Mouse (Mus musculus): Measurements from ENCODE around the gene Extl1. TPM values are rescaled to one million over a fixed set of nuclear protein-coding genes. Genes with fewer than 3 reads are reported as not detected.

Gene Extl1
- polyA plus RNA-seq, 1 experiment from 2014 or later, result 0.98 TPM

DNA sequence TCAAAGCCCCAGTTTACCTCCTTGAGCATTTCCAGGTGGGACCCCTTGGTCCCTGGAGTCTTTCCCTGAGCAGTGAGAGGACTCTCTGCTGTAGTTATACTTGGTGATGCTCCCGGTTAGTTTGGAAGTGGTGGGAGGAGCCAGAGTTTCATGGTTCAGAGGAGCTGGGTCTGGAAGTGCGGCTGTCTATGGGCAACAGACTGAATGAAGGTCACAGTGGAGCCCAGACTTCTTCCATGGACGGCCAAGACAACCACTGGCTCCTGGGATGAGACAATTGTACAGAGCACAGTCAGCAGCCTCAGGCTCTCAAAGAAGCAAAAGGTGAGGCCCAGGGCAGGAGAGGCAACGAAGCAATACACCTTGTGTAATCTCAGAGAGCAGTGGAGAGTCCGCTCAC lies 53.4 kb downstream of the Extl1 start:
- ATAC-seq (no peak), DNase-seq (ENCODE audit: low read depth, low spot score) (no peak)
- no peaks in the 10 kb centered on the region for H3K27me3 ChIP-seq
- ChIA-PET CTCF (interaction anchor here (0.9 kb wide), 1 partner anchor 31 kb away, joined by 3 read pairs; no protein-coding TSS in a partner anchor), POLR2A (no interaction called here)
- no peak for TF ChIP-seq CTCF (IDR thresholded peaks at IDR 0.05)
- in situ Hi-C loops (cut with MboI; ENCODE audit: low pct_unique_long_range_greater_than_20kb), result no loop called here

DNA sequence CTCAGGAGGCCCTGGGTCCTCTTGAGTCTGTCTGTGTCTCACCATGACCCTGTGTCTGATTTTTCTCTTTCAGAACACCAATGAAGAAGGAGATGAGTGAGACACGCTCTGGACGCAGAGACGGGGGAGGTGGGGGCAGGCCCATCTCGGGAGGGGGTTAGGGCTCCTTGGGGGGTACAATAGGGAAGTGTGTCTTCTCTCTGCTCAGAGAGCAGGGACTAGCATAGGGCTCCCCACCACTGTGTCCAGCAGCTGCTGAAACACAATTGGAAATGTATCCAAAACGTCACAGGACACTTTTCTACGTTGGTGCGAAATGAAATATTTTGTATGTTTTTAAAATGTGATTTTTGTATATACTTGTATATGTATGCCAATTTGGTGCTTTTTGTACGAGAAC lies 54.8 kb downstream of the Extl1 start:
- H3K27me3 ChIP-seq, result no peaks in the 10 kb centered on the region
- in situ Hi-C loops (cut with MboI; ENCODE audit: low pct_unique_long_range_greater_than_20kb), result no loop called here
- POLR2A ChIA-PET, result no interaction called here
- ATAC-seq, result no peak
- TF ChIP-seq CTCF (IDR thresholded peaks at IDR 0.05), result no peak
- DNase-seq (ENCODE audit: low read depth, low spot score), result no peak
- CTCF ChIA-PET, result no interaction called here

DNA sequence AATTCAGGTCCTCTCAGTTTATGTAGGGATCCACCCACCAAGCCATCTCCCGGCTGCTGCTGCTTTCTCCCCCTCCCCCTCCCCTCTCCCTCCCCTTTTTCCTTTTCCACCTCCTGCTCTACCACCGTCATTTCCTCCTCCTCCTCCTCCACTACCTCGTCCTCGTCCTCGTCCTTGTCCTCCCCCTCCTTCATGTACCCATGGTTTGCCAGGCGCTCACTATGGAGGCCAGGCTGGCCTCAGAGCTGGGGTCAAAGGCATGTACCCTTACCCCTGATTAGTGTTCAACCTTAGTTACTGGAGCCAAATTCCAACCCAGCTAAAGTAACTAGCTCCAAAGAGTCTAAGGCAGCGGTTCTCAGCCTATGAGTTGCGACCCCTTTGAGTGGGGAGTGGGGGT lies 55.5 kb downstream of the Extl1 start:
- in situ Hi-C loops (cut with MboI; ENCODE audit: low pct_unique_long_range_greater_than_20kb), result no loop called here
- H3K27me3 ChIP-seq, result no peaks in the 10 kb centered on the region
- DNase-seq (ENCODE audit: low read depth, low spot score) (no peak), ATAC-seq (no peak)
- CTCF ChIA-PET, result no interaction called here
- no peak for TF ChIP-seq CTCF (IDR thresholded peaks at IDR 0.05)
- POLR2A ChIA-PET, result no interaction called here

DNA sequence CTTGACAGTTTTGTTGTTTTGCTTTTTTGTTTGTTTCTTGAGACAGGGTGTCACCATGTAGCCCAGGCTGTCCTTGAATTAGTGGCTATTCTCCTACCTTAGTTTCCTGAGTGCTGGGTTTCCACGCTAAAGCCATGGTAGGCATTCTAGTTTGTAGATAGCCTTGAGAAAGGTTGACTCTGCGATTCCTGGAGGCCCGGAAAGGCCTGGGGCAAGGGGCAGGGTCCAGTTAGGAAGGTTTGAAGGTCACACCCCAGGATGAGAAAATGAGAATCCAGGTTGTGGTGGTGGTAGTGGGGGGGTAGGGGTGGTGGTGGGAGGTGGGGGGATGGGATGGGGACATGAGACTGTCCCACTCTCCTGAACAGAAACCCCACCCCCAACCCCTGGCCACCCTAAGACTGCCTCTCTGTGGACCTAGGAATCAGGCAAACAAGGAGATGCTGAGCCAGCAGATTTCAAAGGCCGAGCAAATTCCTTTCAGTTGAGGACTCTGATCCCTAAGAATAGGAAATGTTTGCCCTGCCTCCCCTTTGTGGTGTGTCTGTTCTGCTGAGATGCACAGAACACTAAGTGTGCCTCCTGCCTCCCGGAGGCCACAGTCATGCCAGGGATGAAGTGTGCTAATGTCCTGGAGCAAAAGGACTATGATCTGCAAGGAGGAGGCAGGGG lies 56.7 kb downstream of the Extl1 start:
- ChIA-PET POLR2A (interaction anchor here (0.6 kb wide), 1 partner anchor 10 kb away, joined by 3 read pairs; no protein-coding TSS in a partner anchor), CTCF (no interaction called here)
- DNase-seq (ENCODE audit: low read depth, low spot score), result no peak
- TF ChIP-seq CTCF (IDR thresholded peaks at IDR 0.05), result no peak
- no peaks in the 10 kb centered on the region for H3K27me3 ChIP-seq
- in situ Hi-C loops (cut with MboI; ENCODE audit: low pct_unique_long_range_greater_than_20kb), result no loop called here
- no peak for ATAC-seq

DNA sequence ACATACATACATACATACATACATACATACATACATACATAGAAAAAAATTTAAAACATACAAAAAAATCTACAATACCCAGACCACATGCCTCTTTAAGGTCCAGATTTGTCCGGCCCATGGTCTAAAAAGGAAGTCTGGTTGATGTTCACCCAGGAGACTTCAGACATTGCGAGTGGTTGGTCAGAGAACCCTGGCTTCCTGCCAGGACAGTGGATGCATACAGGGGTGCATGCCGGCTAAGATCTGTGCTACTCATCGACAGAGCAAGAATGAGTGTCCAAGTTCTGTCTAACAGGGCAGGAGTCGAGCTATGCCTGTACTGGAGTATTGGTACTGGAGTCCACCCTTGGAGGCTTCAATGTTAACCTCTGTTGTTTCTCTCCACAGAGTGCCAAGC lies 59.0 kb downstream of the Extl1 start:
- H3K27me3 ChIP-seq, result no peaks in the 10 kb centered on the region
- ChIA-PET CTCF (no interaction called here), POLR2A (no interaction called here)
- ATAC-seq (no peak), DNase-seq (ENCODE audit: low read depth, low spot score) (no peak)
- TF ChIP-seq CTCF (IDR thresholded peaks at IDR 0.05), result no peak
- in situ Hi-C loops (cut with MboI; ENCODE audit: low pct_unique_long_range_greater_than_20kb), result no loop called here

DNA sequence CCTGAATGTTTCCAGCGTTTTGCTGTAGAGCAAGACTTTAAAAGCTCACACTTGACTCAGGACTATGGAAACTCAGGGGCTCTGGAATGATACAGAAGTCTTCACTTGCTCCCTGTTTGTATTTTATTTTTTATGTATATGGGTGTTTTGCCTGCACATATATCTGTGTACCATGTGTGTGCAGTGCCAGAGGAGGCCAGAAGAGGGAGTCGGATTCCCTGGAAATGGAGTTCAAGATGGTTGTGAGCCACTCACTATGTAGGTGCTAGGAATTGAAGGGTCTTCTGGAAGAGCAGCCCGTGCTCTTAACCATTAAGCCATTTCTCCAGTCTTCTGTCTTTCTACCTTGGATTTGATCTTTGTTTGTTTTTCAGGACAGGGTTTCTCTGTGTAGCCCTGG lies 62.1 kb downstream of the Extl1 start:
- TF ChIP-seq CTCF (IDR thresholded peaks at IDR 0.05), result no peak

DNA sequence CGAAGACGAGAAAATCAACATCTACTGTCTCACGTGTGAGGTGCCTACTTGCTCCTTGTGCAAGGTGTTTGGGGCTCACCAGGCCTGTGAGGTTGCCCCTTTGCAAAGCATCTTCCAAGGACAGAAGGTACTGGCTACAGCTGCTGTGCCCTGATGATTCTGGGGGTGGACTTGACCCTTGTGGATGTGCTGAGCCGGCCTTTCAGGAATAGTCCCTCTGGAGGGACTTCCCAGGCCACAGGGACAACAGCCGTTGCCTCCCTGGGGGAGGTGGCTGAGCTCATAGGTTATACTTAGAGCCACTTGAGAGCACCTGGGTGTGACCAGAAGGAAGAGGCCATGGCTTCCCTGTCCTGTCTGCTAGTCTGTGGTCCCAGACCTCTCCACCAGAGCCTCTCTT lies 64.0 kb downstream of the Extl1 start:
- ChIA-PET CTCF (no interaction called here), POLR2A (no interaction called here)
- ATAC-seq, result no peak
- no peak for DNase-seq (ENCODE audit: low read depth, low spot score)
- TF ChIP-seq CTCF (IDR thresholded peaks at IDR 0.05), result no peak
- in situ Hi-C loops (cut with MboI; ENCODE audit: low pct_unique_long_range_greater_than_20kb), result no loop called here
- H3K27me3 ChIP-seq, result no peaks in the 10 kb centered on the region

More for the DNA sequence above, 62.1 kb downstream of the Extl1 start:
- CTCF ChIA-PET, result no interaction called here
- H3K27me3 ChIP-seq, result no peaks in the 10 kb centered on the region
- in situ Hi-C loops (cut with MboI; ENCODE audit: low pct_unique_long_range_greater_than_20kb), result no loop called here
- POLR2A ChIA-PET, result no interaction called here
- no peak for ATAC-seq
- DNase-seq (ENCODE audit: low read depth, low spot score), result no peak

DNA sequence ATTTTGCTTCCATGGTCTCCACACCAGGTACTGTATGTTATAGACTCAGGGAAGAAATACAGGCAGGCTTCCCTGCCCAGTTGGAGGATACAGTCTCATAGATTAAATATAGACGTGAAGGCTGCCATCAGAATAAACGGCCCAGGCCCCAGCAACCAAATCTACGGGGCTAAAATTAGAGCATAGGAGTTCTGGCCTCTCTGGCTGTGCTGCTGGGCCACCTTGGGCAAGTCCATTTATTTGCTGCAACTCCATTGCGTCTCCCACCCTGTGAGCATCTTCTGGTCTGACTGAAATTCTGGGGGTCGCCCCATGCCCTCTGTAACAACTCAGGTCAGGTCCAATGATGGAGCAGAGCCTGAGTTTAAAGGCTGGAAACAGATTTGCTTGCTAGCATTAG lies 64.6 kb downstream of the Extl1 start:
- ChIA-PET CTCF (no interaction called here), POLR2A (no interaction called here)
- no peak for DNase-seq (ENCODE audit: low read depth, low spot score)
- no peak for TF ChIP-seq CTCF (IDR thresholded peaks at IDR 0.05)
- H3K27me3 ChIP-seq, result no peaks in the 10 kb centered on the region
- in situ Hi-C loops (cut with MboI; ENCODE audit: low pct_unique_long_range_greater_than_20kb), result no loop called here
- ATAC-seq, result no peak

DNA sequence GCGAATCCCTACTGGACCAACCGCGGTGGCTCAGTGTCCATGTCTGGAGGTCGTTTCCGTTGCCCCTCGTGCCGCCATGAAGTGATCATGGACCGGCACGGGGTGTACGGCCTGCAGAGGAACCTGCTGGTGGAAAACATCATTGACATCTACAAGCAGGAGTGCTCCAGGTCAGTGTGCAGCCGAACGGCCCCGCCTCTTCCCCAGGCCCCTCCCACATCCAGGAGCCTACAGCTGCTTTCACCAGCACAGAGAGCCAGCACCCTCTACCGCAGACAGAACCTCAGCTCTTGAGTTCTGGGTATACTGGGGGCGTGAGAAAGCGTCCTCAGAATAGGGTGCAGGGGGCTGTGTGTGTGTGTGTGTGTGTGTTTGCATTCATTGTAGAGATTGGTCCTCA lies 67.3 kb downstream of the Extl1 start:
- DNase-seq (ENCODE audit: low read depth, low spot score), result no peak
- ChIA-PET CTCF (no interaction called here), POLR2A (interaction anchor here (0.7 kb wide), 1 partner anchor 10 kb away, joined by 3 read pairs; no protein-coding TSS in a partner anchor)
- ATAC-seq, result no peak
- no peaks in the 10 kb centered on the region for H3K27me3 ChIP-seq
- no peak for TF ChIP-seq CTCF (IDR thresholded peaks at IDR 0.05)
- in situ Hi-C loops (cut with MboI; ENCODE audit: low pct_unique_long_range_greater_than_20kb), result no loop called here

DNA sequence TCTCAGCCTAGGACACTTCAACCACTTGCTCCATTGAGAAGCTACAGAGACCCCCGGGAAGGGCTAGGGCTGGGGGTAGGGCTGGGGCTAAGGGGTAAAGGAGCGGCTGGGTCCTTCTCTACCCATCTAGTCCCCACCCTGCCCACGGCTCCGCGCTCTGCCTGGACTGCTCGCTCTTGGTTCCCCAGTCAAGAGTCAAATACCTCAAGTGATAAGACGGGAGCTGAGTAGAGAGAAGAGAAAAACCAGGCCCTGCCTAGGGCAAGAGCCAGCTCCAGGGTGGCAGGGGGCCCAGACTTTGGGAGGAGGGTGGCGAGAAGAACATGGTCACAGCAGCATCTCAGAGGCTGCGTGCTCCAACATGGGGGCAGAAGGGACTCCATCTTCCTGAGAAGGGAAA lies 68.2 kb downstream of the Extl1 start:
- TF ChIP-seq CTCF (IDR thresholded peaks at IDR 0.05), result no peak
- in situ Hi-C loops (cut with MboI; ENCODE audit: low pct_unique_long_range_greater_than_20kb), result no loop called here
- ATAC-seq (no peak), DNase-seq (ENCODE audit: low read depth, low spot score) (no peak)
- no peaks in the 10 kb centered on the region for H3K27me3 ChIP-seq
- CTCF ChIA-PET, result no interaction called here
- POLR2A ChIA-PET, result no interaction called here

DNA sequence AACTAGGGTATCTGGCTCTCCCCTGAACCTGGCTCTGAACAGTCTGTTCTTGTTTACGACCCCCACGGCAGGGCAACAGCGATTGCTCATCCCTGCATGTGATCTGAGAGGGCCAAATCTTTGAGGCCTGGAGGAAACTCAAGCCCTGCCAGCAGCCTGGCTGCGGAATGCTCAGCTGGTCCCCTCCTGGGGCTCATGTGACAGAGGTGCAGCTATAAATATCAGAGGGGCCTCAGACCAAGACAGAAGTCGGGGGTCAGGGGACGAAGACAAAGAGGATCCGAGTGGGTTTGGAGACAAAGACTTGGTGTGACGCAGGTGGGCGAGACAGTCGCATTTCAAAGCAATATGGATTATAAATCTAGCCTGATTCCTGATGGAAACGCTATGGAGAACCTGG lies 68.8 kb downstream of the Extl1 start, which contains the start of gene Trim63:
TSS of gene Trim63 (plus strand) at position 245 of the 400 bp plus-strand sequence.
- TF ChIP-seq CTCF (IDR thresholded peaks at IDR 0.05), result no peak
- ATAC-seq (no peak), DNase-seq (ENCODE audit: low read depth, low spot score) (no peak)
- in situ Hi-C loops (cut with MboI; ENCODE audit: low pct_unique_long_range_greater_than_20kb), result no loop called here
- ChIA-PET POLR2A (no interaction called here), CTCF (no interaction called here)
- H3K27me3 ChIP-seq, result no peaks in the 10 kb centered on the region

DNA sequence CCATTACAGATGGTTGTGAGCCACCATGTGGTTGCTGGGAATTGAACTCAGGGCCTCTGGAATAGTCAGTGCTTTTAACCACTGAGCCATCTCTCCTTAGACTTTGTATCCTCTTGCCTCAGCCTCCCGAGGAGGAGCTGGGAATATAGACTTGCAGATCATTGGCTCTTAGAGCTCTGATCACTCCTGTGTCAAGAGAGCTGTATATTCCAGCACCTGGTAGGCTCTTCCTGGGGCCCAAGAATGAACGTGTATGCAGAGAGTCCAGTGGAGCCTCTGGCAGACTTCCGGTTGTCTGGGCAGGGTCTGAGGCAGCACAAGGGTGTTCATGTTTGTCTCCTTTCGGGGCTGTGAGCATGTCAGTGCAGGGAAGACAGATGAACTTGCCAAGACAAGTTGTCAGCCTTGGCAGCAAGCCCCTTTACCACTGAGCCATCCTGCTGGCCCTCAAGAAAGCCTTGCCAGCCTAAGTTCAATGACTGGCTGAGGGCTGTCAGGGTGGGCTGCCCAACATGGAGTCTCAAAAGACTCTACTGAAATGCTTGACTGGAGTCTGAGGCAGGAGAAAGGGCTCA lies 69.5 kb downstream of the Extl1 start:
- CTCF ChIA-PET, result interaction anchor here (1.0 kb wide), 1 partner anchor 21 kb away, joined by 3 read pairs; no protein-coding TSS in a partner anchor
- no peaks in the 10 kb centered on the region for H3K27me3 ChIP-seq
- no peak for TF ChIP-seq CTCF (IDR thresholded peaks at IDR 0.05)
- POLR2A ChIA-PET, result no interaction called here
- in situ Hi-C loops (cut with MboI; ENCODE audit: low pct_unique_long_range_greater_than_20kb), result no loop called here
- ATAC-seq (no peak), DNase-seq (ENCODE audit: low read depth, low spot score) (no peak)

All from Patski (cell line).